Mouse (Mus musculus): ENCODE results near the gene Akr1c12.

GRCm38 (mm10) chr13:4264612-4265011, 14.6 kb downstream of the Akr1c12 start:
- no peak for TF ChIP-seq CTCF (IDR thresholded peaks at IDR 0.05; ENCODE audit: control insufficient read depth, insufficient read depth, insufficient replicate concordance, low read depth, low read length)
- TF ChIP-seq POLR2A (IDR thresholded peaks at IDR 0.05; ENCODE audit: control insufficient read depth, low read depth, low read length): no peak
